Mouse (Mus musculus): Measurements from ENCODE around the gene Mios. TPM values are rescaled to one million over a fixed set of nuclear protein-coding genes. Genes with fewer than 3 reads are reported as not detected.

Mios gene
- total RNA-seq (2012; rRNA removed) (15.1 and 15.6 TPM in 2 replicates), polyA plus RNA-seq (2012; ENCODE audit: insufficient read depth in 1 of 2, insufficient read length in 2 of 2, low read depth in 1 of 2, low replicate concordance in 2 of 2, missing spikeins in 1 of 2) (10 to 100 TPM in 1 of 2 experiments, not detected in 1; 11.4 TPM)

DNA sequence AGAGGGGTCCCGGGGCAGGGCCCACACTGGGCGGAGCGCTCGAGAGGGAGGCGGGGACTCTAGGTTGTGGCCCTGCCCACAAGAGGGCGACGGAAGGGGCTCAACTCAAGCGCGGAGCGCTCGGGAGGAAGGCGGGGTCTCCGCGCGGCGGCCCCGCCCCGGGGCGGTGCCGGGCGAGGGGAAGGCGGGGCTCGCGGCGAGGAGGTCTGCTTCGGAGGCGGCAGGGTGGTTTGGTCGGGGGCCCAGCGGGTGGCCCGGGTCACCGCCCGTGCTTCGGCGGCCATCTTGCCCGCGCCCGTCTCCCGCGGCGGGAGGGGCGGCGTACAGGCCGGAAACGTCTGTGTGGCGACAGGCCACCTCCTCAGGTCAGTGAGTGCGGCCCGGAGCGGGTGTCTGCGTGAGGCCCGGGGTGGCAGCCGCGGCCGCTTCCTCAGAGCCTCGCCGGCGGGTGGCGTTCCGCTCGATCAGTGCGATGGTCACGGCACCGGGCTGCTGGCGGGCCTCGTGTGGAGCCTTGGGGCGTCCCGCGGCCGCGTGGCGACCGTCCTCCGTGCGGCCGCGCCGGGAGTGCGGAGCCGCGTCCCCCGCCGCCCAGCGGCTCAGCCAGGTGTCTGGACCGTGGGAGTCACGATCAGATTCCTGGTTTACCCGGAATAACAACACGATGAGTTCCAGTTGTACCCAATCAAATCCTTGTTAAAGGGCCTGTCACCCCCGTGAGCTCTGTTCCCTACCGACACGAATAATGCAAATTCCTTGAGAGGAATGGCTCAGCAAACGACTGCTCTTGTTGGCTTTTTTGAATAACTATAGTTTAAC lies at the start of gene Mios:
Gene Mios (plus strand): TSS at position 176 of the 819 bp plus-strand sequence.
- no peak for TF ChIP-seq UBTF (IDR thresholded peaks at IDR 0.05; ENCODE audit: borderline replicate concordance, insufficient read depth, low read depth, low read length)
- TF ChIP-seq NRF1 (IDR thresholded peaks at IDR 0.05; ENCODE audit: insufficient read depth, low read depth, low read length, poor library complexity, severe bottlenecking), result no peak
- TF ChIP-seq POLR2AphosphoS5 (IDR thresholded peaks at IDR 0.05; ENCODE audit: borderline replicate concordance, low read depth, low read length), result no peak
- no peak for TF ChIP-seq ZC3H11A (IDR thresholded peaks at IDR 0.05; ENCODE audit: low read depth, low read length)
- peak; percentile 49; the same call in 1 of the 2 replicates for TF ChIP-seq ZMIZ1 (IDR thresholded peaks at IDR 0.05; ENCODE audit: low read depth, low read length)
- TF ChIP-seq TAL1 (IDR thresholded peaks at IDR 0.05; ENCODE audit: low read length), result no peak
- TF ChIP-seq TBP (IDR thresholded peaks at IDR 0.05; ENCODE audit: low read depth, low read length), result 0 out of 2 replicates have a peak, but pooled peaks have one; percentile 39
- no peak for TF ChIP-seq RAD21 (IDR thresholded peaks at IDR 0.05; ENCODE audit: low read depth, low read length)
- TF ChIP-seq GATA1 (IDR thresholded peaks at IDR 0.05; ENCODE audit: low read depth, low read length), result no peak
- no peak; the same call in 1 of the 2 replicates for TF ChIP-seq E2F4 (IDR thresholded peaks at IDR 0.05; ENCODE audit: borderline replicate concordance, low read depth, low read length)
- TF ChIP-seq MYB (IDR thresholded peaks at IDR 0.05; ENCODE audit: low read depth, low read length), result no peak
- no peak; the same call in 1 of the 2 replicates for TF ChIP-seq ETS1 (IDR thresholded peaks at IDR 0.05; ENCODE audit: low read depth, low read length)
- TF ChIP-seq CHD2 (IDR thresholded peaks at IDR 0.05; ENCODE audit: low read length), result no peak
- TF ChIP-seq ELF1 (IDR thresholded peaks at IDR 0.05; ENCODE audit: low read depth, low read length), result no peak
- TF ChIP-seq CTCF (IDR thresholded peaks at IDR 0.05 in 2 of 3, conservative IDR thresholded peaks at IDR 0.05 in 1 of 3; ENCODE audit: control insufficient read depth in 1 of 3, insufficient read depth in 1 of 3, low read depth in 2 of 3, low read length in 3 of 3, poor library complexity in 1 of 3, severe bottlenecking in 1 of 3), result peak in 1 of 3 experiments; percentile 23; a peak in 2 of 6 replicates
- no peak; the same call in 1 of the 2 replicates for TF ChIP-seq TCF12 (IDR thresholded peaks at IDR 0.05; ENCODE audit: low read depth, low read length)
- TF ChIP-seq POLR2AphosphoS2 (IDR thresholded peaks at IDR 0.05; ENCODE audit: low read length), result no peak; the same call in 1 of the 2 replicates
- no peak for TF ChIP-seq ZKSCAN1 (IDR thresholded peaks at IDR 0.05; ENCODE audit: low read depth, low read length)
- no peak for TF ChIP-seq ZNF384 (IDR thresholded peaks at IDR 0.05; ENCODE audit: low read depth, low read length)
- peak; percentile 71 to 84; a peak in 3 of 4 replicates for TF ChIP-seq POLR2A (IDR thresholded peaks at IDR 0.05; ENCODE audit: control insufficient read depth in 1 of 2, insufficient read depth in 1 of 2, low read depth in 1 of 2, low read length in 2 of 2, poor library complexity in 1 of 2)
- TF ChIP-seq KAT2A (conservative IDR thresholded peaks at IDR 0.05; ENCODE audit: low read depth, low read length), result no peak
- TF ChIP-seq JUND (IDR thresholded peaks at IDR 0.05; ENCODE audit: low read depth, low read length), result no peak
- TF ChIP-seq EP300 (IDR thresholded peaks at IDR 0.05; ENCODE audit: low read depth in 1 of 2, low read length in 2 of 2), result no peak
- no peak for TF ChIP-seq RCOR1 (IDR thresholded peaks at IDR 0.05; ENCODE audit: low read depth, low read length)
- TF ChIP-seq BHLHE40 (IDR thresholded peaks at IDR 0.05; ENCODE audit: borderline replicate concordance, low read depth, low read length), result no peak
- no peak; the same call in 1 of the 2 replicates for TF ChIP-seq MAZ (IDR thresholded peaks at IDR 0.05; ENCODE audit: low read depth, low read length)
- TF ChIP-seq MXI1 (IDR thresholded peaks at IDR 0.05; ENCODE audit: low read depth, low read length), result no peak
- TF ChIP-seq NELFE (IDR thresholded peaks at IDR 0.05; ENCODE audit: low read depth, low read length), result peak; percentile 70
- no peak for TF ChIP-seq MAFK (IDR thresholded peaks at IDR 0.05; ENCODE audit: borderline replicate concordance, low read depth, low read length)
- TF ChIP-seq SMC3 (IDR thresholded peaks at IDR 0.05; ENCODE audit: low read depth, low read length), result no peak
- peak; percentile 69 for TF ChIP-seq HCFC1 (IDR thresholded peaks at IDR 0.05; ENCODE audit: low read depth, low read length)
- TF ChIP-seq MYC (IDR thresholded peaks at IDR 0.05; ENCODE audit: low read depth, low read length), result no peak
- TF ChIP-seq MAX (IDR thresholded peaks at IDR 0.05; ENCODE audit: low read length), result peak; percentile 60; the same call in 1 of the 2 replicates
- TF ChIP-seq USF1 (IDR thresholded peaks at IDR 0.05; ENCODE audit: low read depth, low read length), result no peak
- Histone ChIP-seq H3K27ac (ENCODE audit: control insufficient read depth, low read depth, low read length) (peak within 1 kb of the TSS; percentile 74), H3K4me1 (ENCODE audit: control insufficient read depth in 1 of 2, insufficient read depth in 2 of 2, low read length in 2 of 2) (peaks cover 0 to 16% of the 10 kb centered on the region in 2 experiments; a peak in 2 of 4 replicates), H3K9me3 (replicated peaks; ENCODE audit: insufficient read depth, low read length) (no peaks in the 10 kb centered on the region), H3K27me3 (ENCODE audit: control insufficient read depth in 1 of 2, insufficient read depth in 2 of 2, low read length in 2 of 2) (no peaks in the 10 kb centered on the region), H3K4me3 (ENCODE audit: control insufficient read depth in 1 of 2, insufficient read depth in 1 of 2, low read depth in 2 of 2, low read length in 2 of 2) (peak within 1 kb of the TSS; percentile 66 to 76), H3K79me2 (ENCODE audit: control insufficient read depth, insufficient read depth, low read length, poor library complexity) (peaks cover 13% of the 10 kb centered on the region), H3K36me3 (ENCODE audit: control insufficient read depth in 1 of 2, insufficient read depth in 2 of 2, low read length in 2 of 2) (peaks cover 0 to 14% of the 10 kb centered on the region in 2 experiments; a peak in 3 of 4 replicates), H3K9ac (ENCODE audit: control insufficient read depth, low read depth, low read length, poor library complexity, severe bottlenecking) (peak within 1 kb of the TSS; percentile 93)
- peak; percentile 92 for DNase-seq (ENCODE audit: low read depth, low spot score)
